Mouse (Mus musculus): ENCODE data around the gene Ikzf2. TPM values are rescaled to one million over a fixed set of nuclear protein-coding genes. Genes with fewer than 3 reads are reported as not detected.

Ikzf2 gene
- total and polyA plus RNA-seq, 2 experiments from 2014 or later: 0.94 to 4.0 TPM

- Histone ChIP-seq H3K27ac (no peak overlapping the region), H3K36me3 (ENCODE audit: insufficient read depth, low read length) (no peaks in the 10 kb centered on the region)
- 86% methylated on average over 5 of the region's 5 CpGs for WGBS
These were observed 78.2 kb downstream of the Ikzf2 start for GRCm38 (mm10) chr1:69608846-69609245.

GRCm38 (mm10) chr1:69606844-69607243 lies 80.2 kb downstream of the Ikzf2 start:
- H3K9me3 ChIP-seq (ENCODE audit: low read length): no peaks in the 10 kb centered on the region
- no peak overlapping the region for H3K9ac ChIP-seq (replicated peaks; ENCODE audit: low read length)
- ATAC-seq (no peak), DNase-seq (ENCODE audit: low spot score) (no peak)
- H3K4me2 ChIP-seq (ENCODE audit: low read depth, low read length): no peak overlapping the region
- H3K27ac ChIP-seq: no peak overlapping the region
- H3K36me3 ChIP-seq (ENCODE audit: insufficient read depth, low read length): no peaks in the 10 kb centered on the region
- 91% methylated on average over 1 of the region's 1 CpGs for WGBS
- no peak overlapping the region for H3K4me3 ChIP-seq (ENCODE audit: low read length)
- H3K27me3 ChIP-seq (ENCODE audit: insufficient read depth, low read length): no peaks in the 10 kb centered on the region
- no peak for TF ChIP-seq CTCF (IDR thresholded peaks at IDR 0.05; ENCODE audit: low read depth)
- no peaks in the 10 kb centered on the region for H3K4me1 ChIP-seq (ENCODE audit: insufficient read depth, low read length)

More at GRCm38 (mm10) chr1:69608846-69609245, 78.2 kb downstream of the Ikzf2 start:
- Histone ChIP-seq H3K9me3 (ENCODE audit: low read length) (no peaks in the 10 kb centered on the region), H3K4me3 (ENCODE audit: low read length) (no peak overlapping the region), H3K4me2 (ENCODE audit: low read depth, low read length) (no peak overlapping the region), H3K4me1 (ENCODE audit: insufficient read depth, low read length) (no peaks in the 10 kb centered on the region), H3K9ac (replicated peaks; ENCODE audit: low read length) (no peak overlapping the region), H3K27me3 (ENCODE audit: insufficient read depth, low read length) (no peaks in the 10 kb centered on the region)
- ATAC-seq (no peak), DNase-seq (ENCODE audit: low spot score) (no peak)
- no peak for TF ChIP-seq CTCF (IDR thresholded peaks at IDR 0.05; ENCODE audit: low read depth)

GRCm38 (mm10) chr1:69604213-69604612 lies 82.8 kb downstream of the Ikzf2 start:
- no peaks in the 10 kb centered on the region for H3K4me1 ChIP-seq (ENCODE audit: insufficient read depth, low read length)
- DNase-seq (ENCODE audit: low spot score): peak; percentile 36
- H3K36me3 ChIP-seq (ENCODE audit: insufficient read depth, low read length): no peaks in the 10 kb centered on the region
- H3K27ac ChIP-seq: no peak overlapping the region
- H3K4me3 ChIP-seq (ENCODE audit: low read length): no peak overlapping the region
- H3K9ac ChIP-seq (replicated peaks; ENCODE audit: low read length): no peak overlapping the region
- 36% methylated on average over 3 of the region's 3 CpGs for WGBS
- ATAC-seq: no peak
- H3K27me3 ChIP-seq (ENCODE audit: insufficient read depth, low read length): no peaks in the 10 kb centered on the region
- no peaks in the 10 kb centered on the region for H3K9me3 ChIP-seq (ENCODE audit: low read length)
- TF ChIP-seq CTCF (IDR thresholded peaks at IDR 0.05; ENCODE audit: low read depth): no peak
- no peak overlapping the region for H3K4me2 ChIP-seq (ENCODE audit: low read depth, low read length)

DNA sequence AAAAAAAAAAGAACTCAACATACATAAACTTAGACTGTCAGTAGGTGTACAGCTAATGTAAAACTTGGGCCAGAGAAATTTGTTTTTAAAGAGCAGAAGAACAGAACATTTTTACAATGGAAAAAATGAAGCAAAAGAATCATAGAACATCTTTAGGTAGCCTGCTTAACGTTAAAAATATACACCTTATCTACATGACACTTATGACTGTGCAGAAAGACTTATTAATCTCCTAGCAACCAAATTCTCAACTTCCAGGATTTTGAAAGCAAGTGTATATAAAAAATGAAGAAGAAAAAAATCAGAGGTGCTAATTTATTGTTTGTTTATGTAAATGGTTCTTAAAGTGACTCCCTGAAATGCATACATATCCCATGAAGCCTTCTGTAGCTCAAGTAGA lies 86.1 kb downstream of the Ikzf2 start:
- Histone ChIP-seq H3K4me1 (ENCODE audit: insufficient read depth, low read length) (no peaks in the 10 kb centered on the region), H3K4me2 (ENCODE audit: low read depth, low read length) (no peak overlapping the region), H3K27ac (no peak overlapping the region), H3K36me3 (ENCODE audit: insufficient read depth, low read length) (no peaks in the 10 kb centered on the region), H3K9ac (replicated peaks; ENCODE audit: low read length) (no peak overlapping the region), H3K4me3 (ENCODE audit: low read length) (no peak overlapping the region), H3K27me3 (ENCODE audit: insufficient read depth, low read length) (no peaks in the 10 kb centered on the region), H3K9me3 (ENCODE audit: low read length) (no peaks in the 10 kb centered on the region)
- DNase-seq (ENCODE audit: low spot score) (no peak), ATAC-seq (no peak)
- 65% methylated on average over 1 of the region's 1 CpGs for WGBS
- no peak for TF ChIP-seq CTCF (IDR thresholded peaks at IDR 0.05; ENCODE audit: low read depth)

DNA sequence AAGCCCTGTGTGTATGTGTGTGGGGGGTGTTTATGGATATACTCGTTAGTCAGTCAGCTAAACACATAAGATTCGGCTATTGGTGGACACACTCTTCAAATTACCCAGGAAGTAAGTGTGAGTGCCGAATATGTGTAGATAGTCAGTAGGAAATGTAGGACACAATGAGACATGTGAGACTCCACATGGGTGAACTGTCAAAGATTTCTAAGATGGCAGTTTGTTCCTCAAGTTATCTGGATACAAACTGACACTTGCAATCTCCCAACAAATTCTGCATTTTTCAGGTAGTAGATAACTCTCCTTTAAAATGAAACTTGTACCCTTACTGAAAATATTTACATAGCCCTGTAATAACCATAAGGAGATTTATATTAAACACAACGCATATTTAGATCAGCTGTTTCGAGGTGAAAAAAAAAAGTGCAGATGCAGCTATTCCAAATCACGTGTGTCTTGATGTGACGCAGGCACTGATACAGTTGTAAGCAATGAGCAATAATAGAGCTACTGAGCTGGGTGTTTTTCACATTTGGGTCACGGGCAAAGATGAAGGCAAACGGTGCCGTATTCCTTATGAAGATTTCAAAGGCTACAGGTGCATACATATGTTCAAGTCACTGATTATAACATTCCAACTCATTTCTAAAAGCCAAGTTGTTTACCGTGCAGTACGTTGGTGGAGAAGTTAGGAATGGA lies 87.8 kb downstream of the Ikzf2 start:
- Histone ChIP-seq H3K4me3 (ENCODE audit: low read length) (no peak overlapping the region), H3K27me3 (ENCODE audit: insufficient read depth, low read length) (no peaks in the 10 kb centered on the region), H3K27ac (no peak overlapping the region), H3K4me1 (ENCODE audit: insufficient read depth, low read length) (no peaks in the 10 kb centered on the region), H3K4me2 (ENCODE audit: low read depth, low read length) (no peak overlapping the region), H3K9me3 (ENCODE audit: low read length) (no peaks in the 10 kb centered on the region), H3K36me3 (ENCODE audit: insufficient read depth, low read length) (no peaks in the 10 kb centered on the region), H3K9ac (replicated peaks; ENCODE audit: low read length) (no peak overlapping the region)
- no peak for TF ChIP-seq CTCF (IDR thresholded peaks at IDR 0.05; ENCODE audit: low read depth)
- ATAC-seq (no peak), DNase-seq (ENCODE audit: low spot score) (no peak)
- 91% methylated on average over 12 of the region's 12 CpGs for whole genome bisulfite sequencing

GRCm38 (mm10) chr1:69591889-69592288 lies 95.2 kb downstream of the Ikzf2 start:
- Histone ChIP-seq H3K4me1 (ENCODE audit: insufficient read depth, low read length) (no peaks in the 10 kb centered on the region), H3K27me3 (ENCODE audit: insufficient read depth, low read length) (no peaks in the 10 kb centered on the region), H3K9ac (replicated peaks; ENCODE audit: low read length) (no peak overlapping the region), H3K9me3 (ENCODE audit: low read length) (no peaks in the 10 kb centered on the region), H3K27ac (no peak overlapping the region), H3K4me3 (ENCODE audit: low read length) (no peak overlapping the region), H3K36me3 (ENCODE audit: insufficient read depth, low read length) (no peaks in the 10 kb centered on the region), H3K4me2 (ENCODE audit: low read depth, low read length) (peak overlapping the region; percentile 19)
- WGBS: 59% methylated on average over 6 of the region's 6 CpGs
- no peak for ATAC-seq
- TF ChIP-seq CTCF (IDR thresholded peaks at IDR 0.05; ENCODE audit: low read depth): no peak
- peak; percentile 7 for DNase-seq (ENCODE audit: low spot score)

DNA sequence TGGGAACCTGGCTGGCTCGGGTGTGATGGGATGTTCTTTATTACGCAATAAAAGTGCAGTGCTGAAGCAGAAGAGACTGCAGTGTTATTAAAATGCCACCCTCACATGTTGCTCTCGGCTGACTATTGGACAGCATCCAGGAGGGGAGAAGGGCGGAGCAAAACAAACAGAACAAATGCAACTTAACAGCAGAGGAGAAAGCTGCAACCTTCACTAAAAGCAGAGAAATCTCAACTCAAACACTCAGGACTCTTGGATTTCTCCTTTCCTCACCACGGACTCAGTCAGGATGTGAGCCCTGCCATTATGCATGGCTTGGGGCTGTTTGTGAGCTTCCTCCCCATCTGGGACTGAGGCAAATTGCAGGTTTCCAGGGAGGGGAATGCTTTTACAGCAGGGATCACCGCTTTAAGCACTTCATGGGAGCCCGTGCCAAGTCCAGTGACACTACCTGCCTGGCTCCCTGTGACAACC lies 95.7 kb downstream of the Ikzf2 start:
- ATAC-seq (no peak), DNase-seq (ENCODE audit: low spot score) (peak; percentile 47)
- Histone ChIP-seq H3K4me1 (ENCODE audit: insufficient read depth, low read length) (no peaks in the 10 kb centered on the region), H3K27me3 (ENCODE audit: insufficient read depth, low read length) (no peaks in the 10 kb centered on the region), H3K36me3 (ENCODE audit: insufficient read depth, low read length) (no peaks in the 10 kb centered on the region), H3K4me2 (ENCODE audit: low read depth, low read length) (peak overlapping the region; percentile 19), H3K9ac (replicated peaks; ENCODE audit: low read length) (no peak overlapping the region), H3K27ac (no peak overlapping the region), H3K9me3 (ENCODE audit: low read length) (no peaks in the 10 kb centered on the region), H3K4me3 (ENCODE audit: low read length) (no peak overlapping the region)
- whole genome bisulfite sequencing: 34% methylated on average over 7 of the region's 7 CpGs
- no peak for TF ChIP-seq CTCF (IDR thresholded peaks at IDR 0.05; ENCODE audit: low read depth)
